Mouse (Mus musculus): ENCODE measurements around the gene Pecam1.

- TF ChIP-seq CTCF (IDR thresholded peaks at IDR 0.05) = peak; percentile 22; the same call in 1 of the 2 replicates
- no peak for TF ChIP-seq EP300 (IDR thresholded peaks at IDR 0.05)
Observed at GRCm38 (mm10) chr11:106625577-106625976, 124.9 kb downstream of the Pecam1 start.

All from lung, postnatal 0 days (tissue).